Comparison of ENCODE assay signal across 10 mouse cellular contexts in genomic region chr17:15040455-15040854, GRCm38 (mm10). TPM values are rescaled to one million over a fixed set of nuclear protein-coding genes. Genes with fewer than 3 reads are reported as not detected.
DNase-seq lines count a peak whose midpoint lies in the region; ATAC-seq lines count a peak whose summit lies in the region.
"Not testable (repeated sequence)": the region's sequence is repeated elsewhere in the genome, so short reads cannot be mapped to it uniquely, and the experiment has no call there.
"Had no signal": no experiment of that assay in that cellular context is flagged by ENCODE, and none has a peak within 500 bp of the region (broad histone marks: within the 10 kb centered on the region; RNA-seq: fewer than 3 reads in every experiment).

No protein-coding gene starts in this region.

- DNase-seq in liver, embryonic 13.5 days, result not testable (repeated sequence)

- not testable (repeated sequence) for H3K9me3 ChIP-seq in intestine, embryonic 15.5 days; liver, embryonic 13.5 days (replicated peaks); neural tube, embryonic 15.5 days (replicated peaks)

- not testable (repeated sequence) for H3K27ac ChIP-seq in intestine, embryonic 15.5 days; liver, embryonic 13.5 days; neural tube, embryonic 15.5 days (replicated peaks)

- H3K4me2 ChIP-seq in intestine, embryonic 15.5 days (replicated peaks); liver, embryonic 13.5 days; neural tube, embryonic 15.5 days: not testable (repeated sequence)

- WGBS in intestine, embryonic 15.5 days, result no CpG with 5 or more reads among the region's 3 CpGs
- no CpG with 5 or more reads among the region's 3 CpGs for whole genome bisulfite sequencing in liver, embryonic 13.5 days (ENCODE audit: insufficient replicate concordance)
- WGBS in neural tube, embryonic 15.5 days, result no CpG with 5 or more reads among the region's 3 CpGs

- not testable (repeated sequence) for H3K4me3 ChIP-seq in intestine, embryonic 15.5 days (replicated peaks); liver, embryonic 13.5 days (replicated peaks); neural tube, embryonic 15.5 days (replicated peaks)

- not testable (repeated sequence) for H3K36me3 ChIP-seq in intestine, embryonic 15.5 days; liver, embryonic 13.5 days; neural tube, embryonic 15.5 days

- H3K4me1 ChIP-seq in intestine, embryonic 15.5 days (replicated peaks); liver, embryonic 13.5 days (replicated peaks); neural tube, embryonic 15.5 days: not testable (repeated sequence)

- not testable (repeated sequence) for H3K27me3 ChIP-seq in intestine, embryonic 15.5 days (replicated peaks); liver, embryonic 13.5 days; neural tube, embryonic 15.5 days (replicated peaks)

- not testable (repeated sequence) for H3K9ac ChIP-seq in intestine, embryonic 15.5 days; liver, embryonic 13.5 days; neural tube, embryonic 15.5 days (replicated peaks)

- ATAC-seq in cerebellum, adult (ENCODE audit: insufficient number of reproducible peaks, low FRiP score, low TSS enrichment), result 0 out of 2 replicates have a peak, but pooled peaks have one; percentile 49
- ATAC-seq in granulocyte monocyte progenitor cell, adult 5-6 weeks (replicated peaks; ENCODE audit: poor library complexity, severe bottlenecking), result peak; percentile 73
- ATAC-seq in intestine, embryonic 15.5 days, result peak; percentile 53
- peak; percentile 26; the same call in 1 of the 2 replicates for ATAC-seq in liver, embryonic 13.5 days (ENCODE audit: low read depth)
- ATAC-seq in megakaryocyte, adult 5-6 weeks (ENCODE audit: poor library complexity, severe bottlenecking), result peak; percentile 65
- 0 out of 2 replicates have a peak, but pooled peaks have one; percentile 11 for ATAC-seq in neural tube, embryonic 15.5 days (ENCODE audit: low FRiP score)

RNA-seq across cellular contexts. Expression of gene Ermard, which starts 0.6 kb away (rescaled TPM):
- 53.5 and 87.9 TPM in 2 replicates for total RNA-seq in granulocyte monocyte progenitor cell, adult 5-6 weeks (2014; fragmentation: Nextera tagmentation)
- 27.9 and 32.3 TPM in 2 replicates for total RNA-seq in granulocyte monocyte progenitor cell, adult 5-6 weeks (2017)
- polyA plus RNA-seq in intestine, embryonic 15.5 days (2015; fragmentation: Nextera tagmentation; extraction: Ambion mirVana), result 54.6 and 65.7 TPM in 2 replicates
- 28.6 and 31.5 TPM in 2 replicates for polyA plus RNA-seq in liver, embryonic 13.5 days (2015; fragmentation: Nextera tagmentation; extraction: Ambion mirVana)
- total RNA-seq in megakaryocyte, adult 5-6 weeks (2015), result 82.8 and 84.3 TPM in 2 replicates
- total RNA-seq in megakaryocyte, adult 5-6 weeks (2017), result 45.1 and 59.1 TPM in 2 replicates
- polyA plus RNA-seq in neural tube, embryonic 15.5 days (2015; fragmentation: Nextera tagmentation; extraction: Ambion mirVana), result 82.5 and 88.8 TPM in 2 replicates

RNA-seq across cellular contexts. Expression of gene Tcte3, which starts 0.8 kb away (rescaled TPM):
- not detected in 2 replicates for total RNA-seq in granulocyte monocyte progenitor cell, adult 5-6 weeks (2014; fragmentation: Nextera tagmentation)
- not detected in 2 replicates for total RNA-seq in granulocyte monocyte progenitor cell, adult 5-6 weeks (2017)
- 0.93 TPM in 1 of 2 replicates, not detected in the other for polyA plus RNA-seq in intestine, embryonic 15.5 days (2015; fragmentation: Nextera tagmentation; extraction: Ambion mirVana)
- 2.1 and 3.1 TPM in 2 replicates for polyA plus RNA-seq in liver, embryonic 13.5 days (2015; fragmentation: Nextera tagmentation; extraction: Ambion mirVana)
- total RNA-seq in megakaryocyte, adult 5-6 weeks (2015), result 0.39 and 4.2 TPM in 2 replicates
- 0.81 TPM in 1 of 2 replicates, not detected in the other for total RNA-seq in megakaryocyte, adult 5-6 weeks (2017)
- 0.68 TPM in 1 of 2 replicates, not detected in the other for polyA plus RNA-seq in neural tube, embryonic 15.5 days (2015; fragmentation: Nextera tagmentation; extraction: Ambion mirVana)
- total RNA-seq: liver, adult 2 months had no signal
- polyA plus RNA-seq: embryonic facial prominence, embryonic 13.5 days; hindbrain, embryonic 11.5 days; liver, adult 2 months; spleen, adult 2 months had no signal

RNA-seq across cellular contexts. Expression of gene Gm3448, which starts 0.9 kb away (rescaled TPM):
- 3.2 and 4.3 TPM in 2 replicates for total RNA-seq in granulocyte monocyte progenitor cell, adult 5-6 weeks (2014; fragmentation: Nextera tagmentation)
- total RNA-seq in granulocyte monocyte progenitor cell, adult 5-6 weeks (2017), result 3.9 and 9.9 TPM in 2 replicates
- 4.3 TPM in 2 replicates for polyA plus RNA-seq in intestine, embryonic 15.5 days (2015; fragmentation: Nextera tagmentation; extraction: Ambion mirVana)
- 3.9 and 4.9 TPM in 2 replicates for polyA plus RNA-seq in liver, embryonic 13.5 days (2015; fragmentation: Nextera tagmentation; extraction: Ambion mirVana)
- total RNA-seq in megakaryocyte, adult 5-6 weeks (2015), result 5.4 and 5.7 TPM in 2 replicates
- total RNA-seq in megakaryocyte, adult 5-6 weeks (2017), result 7.0 and 8.3 TPM in 2 replicates
- 3.2 and 4.3 TPM in 2 replicates for polyA plus RNA-seq in neural tube, embryonic 15.5 days (2015; fragmentation: Nextera tagmentation; extraction: Ambion mirVana)

RNA-seq across cellular contexts. Expression of gene Gm3435, which starts 30.5 kb away (rescaled TPM):
- 1.9 and 3.1 TPM in 2 replicates for total RNA-seq in granulocyte monocyte progenitor cell, adult 5-6 weeks (2014; fragmentation: Nextera tagmentation)
- 2.4 and 4.0 TPM in 2 replicates for total RNA-seq in granulocyte monocyte progenitor cell, adult 5-6 weeks (2017)
- polyA plus RNA-seq in intestine, embryonic 15.5 days (2015; fragmentation: Nextera tagmentation; extraction: Ambion mirVana), result 7.4 and 7.6 TPM in 2 replicates
- polyA plus RNA-seq in liver, embryonic 13.5 days (2015; fragmentation: Nextera tagmentation; extraction: Ambion mirVana), result 3.8 and 4.8 TPM in 2 replicates
- 5.8 and 6.1 TPM in 2 replicates for total RNA-seq in megakaryocyte, adult 5-6 weeks (2015)
- 4.1 and 4.2 TPM in 2 replicates for total RNA-seq in megakaryocyte, adult 5-6 weeks (2017)
- 6.2 and 6.4 TPM in 2 replicates for polyA plus RNA-seq in neural tube, embryonic 15.5 days (2015; fragmentation: Nextera tagmentation; extraction: Ambion mirVana)

Comparison
In these comparisons a context has a peak if more than half of its experiments do, and no peak if none do; other contexts are left out.
1. ATAC-seq: peak in every context shown above with its lines; median percentile 73 in granulocyte monocyte progenitor cell, adult 5-6 weeks; 65 in megakaryocyte, adult 5-6 weeks; 53 in intestine, embryonic 15.5 days; 49 in cerebellum, adult; 26 in liver, embryonic 13.5 days; 11 in neural tube, embryonic 15.5 days.